Mouse (Mus musculus) small intestine, adult 2 months (tissue): Measurements from ENCODE around the gene Nkap.

Experiments used
- CTCF ChIP-seq: fragments of 200-500 bp; IDR thresholded peaks from 2 replicates; pipeline ENCODE4 v1.5.1; 2012; ENCODE audit warnings: low read depth, mild to moderate bottlenecking, control low read depth, inconsistent platforms, low read length, moderate library complexity, mixed read lengths; ENCODE audit not compliant: insufficient replicate concordance, insufficient read length; ENCODE audit errors: extremely low read depth
- POLR2A ChIP-seq: fragments of 200-500 bp; IDR thresholded peaks from 2 replicates; pipeline ENCODE4 v1.6.1; 2012; ENCODE audit warnings: low read depth, mild to moderate bottlenecking, control low read depth, inconsistent platforms, low read length, moderate library complexity

DNA sequence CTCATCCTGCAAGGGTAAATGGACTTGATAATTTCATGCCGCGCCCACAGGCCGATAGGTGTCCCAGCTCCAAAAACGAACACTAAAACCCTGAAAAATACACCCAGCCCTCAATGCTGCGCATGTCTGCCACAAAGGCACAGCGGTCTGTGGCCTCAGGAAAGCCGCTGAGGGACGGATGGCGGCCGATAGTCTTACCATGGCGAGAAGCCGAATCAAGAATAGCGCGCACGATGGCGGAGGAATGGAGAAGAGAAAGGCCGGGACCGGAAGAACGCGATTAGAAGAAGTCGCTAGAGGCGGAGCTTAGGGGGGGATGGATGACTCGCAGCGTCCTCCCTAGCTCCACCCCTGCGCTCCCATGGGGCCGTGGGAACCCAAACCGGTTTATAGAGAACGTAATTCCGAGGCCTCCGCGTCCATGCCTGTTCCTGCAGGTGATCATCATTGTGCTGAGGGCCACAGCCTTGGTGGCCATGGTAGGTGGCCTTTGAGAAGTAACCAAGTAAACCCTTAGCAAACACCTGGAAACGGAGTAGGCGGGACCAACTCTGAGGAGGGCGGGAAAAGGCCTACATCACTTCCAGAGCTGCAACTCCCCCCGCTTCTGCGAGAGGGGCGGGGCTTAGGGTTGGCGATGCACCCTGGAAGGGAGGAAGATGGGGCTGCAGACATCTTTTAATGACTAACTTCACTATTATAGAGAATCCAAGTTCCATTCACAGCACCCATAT, 41.5 kb upstream of the Nkap start, which contains the start of gene Rpl39:
- TF ChIP-seq CTCF, result peak; percentile 20; the same call in 1 of the 2 replicates
- peak; percentile 50 for TF ChIP-seq POLR2A
